Mouse (Mus musculus) stomach, embryonic 14.5 days (tissue): ENCODE measurements around the gene Rraga. TPM values are rescaled to one million over a fixed set of nuclear protein-coding genes. Genes with fewer than 3 reads are reported as not detected.
"Not testable (repeated sequence)": the region's sequence is repeated elsewhere in the genome, so short reads cannot be mapped to it uniquely, and the experiment has no call there.

Source experiments
- ATAC-seq: fragments of 200-750 bp; cut with Nextera tagmentation; 2 replicates; pipeline ENCODE4 v1.8.0; 2017; ENCODE audit warnings: low read depth, moderate TSS enrichment; ENCODE audit not compliant: insufficient number of reproducible peaks, insufficient read depth, low FRiP score
- H3K27ac ChIP-seq: fragments of 300-500 bp; sonication (generic); 2 replicates; pipeline ENCODE4 v1.5.1; 2014; ENCODE audit warnings: mild to moderate bottlenecking, low read length, moderate library complexity, mixed read lengths
- H3K27me3 ChIP-seq: fragments of 300-500 bp; sonication (generic); 2 replicates; pipeline ENCODE4 v1.6.1; 2014; ENCODE audit warnings: low read length, control low read depth, mixed read lengths; ENCODE audit not compliant: control insufficient read depth, insufficient read depth
- H3K36me3 ChIP-seq: fragments of 300-500 bp; sonication (generic); 2 replicates; pipeline ENCODE4 v1.6.1; 2014; ENCODE audit warnings: mild to moderate bottlenecking, control low read depth, low read length, moderate library complexity, mixed read lengths; ENCODE audit not compliant: control insufficient read depth, insufficient read depth
- H3K4me1 ChIP-seq: fragments of 300-500 bp; sonication (generic); 2 replicates; pipeline ENCODE4 v1.6.1; 2014; ENCODE audit warnings: low read length, control low read depth, mixed read lengths; ENCODE audit not compliant: control insufficient read depth, insufficient read depth
- H3K4me2 ChIP-seq: fragments of 300-500 bp; sonication (generic); replicated peaks from 2 replicates; pipeline ENCODE4 v1.6.1; 2014; ENCODE audit warnings: low read depth, low read length, control low read depth
- H3K4me3 ChIP-seq: fragments of 300-500 bp; sonication (generic); 2 replicates; pipeline ENCODE4 v1.5.1; 2014; ENCODE audit warnings: low read depth, low read length, control low read depth
- H3K9ac ChIP-seq: fragments of 300-500 bp; sonication (generic); replicated peaks from 2 replicates; pipeline ENCODE4 v1.6.1; 2014; ENCODE audit warnings: low read depth, mild to moderate bottlenecking, control low read depth, low read length, moderate library complexity, mixed read lengths
- H3K9me3 ChIP-seq: fragments of 300-500 bp; sonication (generic); 2 replicates; pipeline ENCODE4 v1.6.1; 2016; ENCODE audit warnings: low read depth, low read length, control low read depth; ENCODE audit not compliant: control insufficient read depth
- whole genome bisulfite sequencing: fragments of 180-500 bp; shearing (Covaris S2); extraction: QIAGEN DNeasy Blood & Tissue Kit; methylation state at CpG from one replicate; pipeline ENCODE4 v1.1.7; 2014; 5-methylcytosine and 5-hydroxymethylcytosine counted together
- polyA plus RNA-seq: library from polyadenylated mRNA; unstranded; fragments of >200 nt; fragmentation: Nextera tagmentation; extraction: Ambion mirVana; gene quantifications from 2 replicates; pipeline ENCODE4 v1.2.1, GENCODE M21; 2014

Gene Rraga
- polyA plus RNA-seq, 1 experiment from 2014 or later, result 81.8 TPM

GRCm38 (mm10) chr4:86620506-86620905 is 45.0 kb downstream of the Rraga start:
- H3K27ac ChIP-seq, result no peak overlapping the region
- H3K4me1 ChIP-seq, result no peaks in the 10 kb centered on the region
- no peak overlapping the region for H3K4me2 ChIP-seq
- no peaks in the 10 kb centered on the region for H3K27me3 ChIP-seq
- WGBS, result 70% methylated on average over 2 of the region's 2 CpGs
- H3K9me3 ChIP-seq, result no peaks in the 10 kb centered on the region
- no peaks in the 10 kb centered on the region for H3K36me3 ChIP-seq
- ATAC-seq, result no peak
- H3K9ac ChIP-seq, result no peak overlapping the region
- H3K4me3 ChIP-seq, result no peak overlapping the region

GRCm38 (mm10) chr4:86622116-86622515 is 46.6 kb downstream of the Rraga start:
- Histone ChIP-seq H3K36me3 (no peaks in the 10 kb centered on the region), H3K4me3 (no peak overlapping the region), H3K9me3 (no peaks in the 10 kb centered on the region), H3K4me2 (no peak overlapping the region), H3K4me1 (no peaks in the 10 kb centered on the region), H3K27ac (no peak overlapping the region), H3K9ac (no peak overlapping the region), H3K27me3 (no peaks in the 10 kb centered on the region)
- ATAC-seq, result no peak
- WGBS, result 59% methylated on average over 3 of the region's 3 CpGs

GRCm38 (mm10) chr4:86622532-86622931 is 47.1 kb downstream of the Rraga start:
- not testable (repeated sequence) for H3K9me3 ChIP-seq, H3K27ac ChIP-seq, H3K4me2 ChIP-seq, H3K4me3 ChIP-seq, H3K9ac ChIP-seq, H3K4me1 ChIP-seq, H3K27me3 ChIP-seq, ATAC-seq, H3K36me3 ChIP-seq
- WGBS, result 83% methylated on average over 1 of the region's 1 CpGs

- H3K9me3 ChIP-seq, result no peaks in the 10 kb centered on the region
- H3K27ac ChIP-seq, result no peak overlapping the region
- H3K4me2 ChIP-seq, result no peak overlapping the region
- no peaks in the 10 kb centered on the region for H3K36me3 ChIP-seq
- no peaks in the 10 kb centered on the region for H3K4me1 ChIP-seq
- 84% methylated on average over 5 of the region's 5 CpGs for WGBS
- H3K4me3 ChIP-seq, result no peak overlapping the region
- no peak for ATAC-seq
- no peak overlapping the region for H3K9ac ChIP-seq
- H3K27me3 ChIP-seq, result no peaks in the 10 kb centered on the region
Measured at GRCm38 (mm10) chr4:86625463-86625862, 50.0 kb downstream of the Rraga start.

GRCm38 (mm10) chr4:86626496-86626895 is 51.0 kb downstream of the Rraga start:
- not testable (repeated sequence) for H3K4me1 ChIP-seq, H3K9ac ChIP-seq, ATAC-seq, H3K9me3 ChIP-seq, H3K27me3 ChIP-seq, H3K36me3 ChIP-seq, H3K27ac ChIP-seq, H3K4me2 ChIP-seq, H3K4me3 ChIP-seq
- WGBS, result 79% methylated on average over 7 of the region's 7 CpGs

Other genes starting within 250 kb of the Rraga start
- gene Saxo1, start 17.3 kb upstream of the Rraga start, polyA plus RNA-seq, result not detected in 2 replicates
- 16.7 and 18.7 TPM in 2 replicates for gene Haus6, start 36.4 kb downstream of the Rraga start, polyA plus RNA-seq
- 59.6 and 60.1 TPM in 2 replicates for gene Plin2, start 94.4 kb downstream of the Rraga start, polyA plus RNA-seq
- gene Dennd4c, start 172.9 kb downstream of the Rraga start, polyA plus RNA-seq, result 12.4 and 18.1 TPM in 2 replicates